Mouse (Mus musculus) hindbrain, embryonic 16.5 days (tissue): ENCODE measurements at regions not wholly inside any gene's neighbourhood (a gene's known extent, or its start where the extent isn't known, plus 50 kb on each side); places are given as distances from the start of the nearest gene placed in this dataset.

Experiments
- ATAC-seq: fragments of 200-750 bp; cut with Nextera tagmentation; 2 replicates; pipeline ENCODE4 v1.8.0; 2017; ENCODE audit warnings: moderate TSS enrichment, moderate library complexity
- H3K27ac ChIP-seq: fragments of 300-500 bp; sonication (generic); 2 replicates; pipeline ENCODE4 v1.5.1; 2014; ENCODE audit warnings: low read depth, mild to moderate bottlenecking, control low read depth, low read length, moderate library complexity
- H3K27me3 ChIP-seq: fragments of 300-500 bp; sonication (generic); replicated peaks from 2 replicates; pipeline ENCODE4 v1.6.1; 2014; ENCODE audit warnings: low read length; ENCODE audit not compliant: control insufficient read depth, insufficient read depth
- H3K36me3 ChIP-seq: fragments of 300-500 bp; sonication (generic); 2 replicates; pipeline ENCODE4 v1.6.1; 2014; ENCODE audit warnings: mild to moderate bottlenecking, low read length, moderate library complexity, mixed read lengths; ENCODE audit not compliant: control insufficient read depth, insufficient read depth
- H3K4me1 ChIP-seq: fragments of 300-500 bp; sonication (generic); 2 replicates; pipeline ENCODE4 v1.6.1; 2014; ENCODE audit warnings: low read depth, low read length; ENCODE audit not compliant: control insufficient read depth, insufficient read depth
- H3K4me2 ChIP-seq: fragments of 300-500 bp; sonication (generic); 2 replicates; pipeline ENCODE4 v1.6.1; 2014; ENCODE audit warnings: mild to moderate bottlenecking, low read length, control low read depth, moderate library complexity
- H3K4me3 ChIP-seq: fragments of 300-500 bp; sonication (generic); 2 replicates; pipeline ENCODE4 v1.5.1; 2014; ENCODE audit warnings: mild to moderate bottlenecking, low read length, control low read depth, moderate library complexity
- H3K9ac ChIP-seq: fragments of 300-500 bp; sonication (generic); 2 replicates; pipeline ENCODE4 v1.6.1; 2014; ENCODE audit warnings: low read depth, mild to moderate bottlenecking, control low read depth, low read length, moderate library complexity
- H3K9me3 ChIP-seq: fragments of 300-500 bp; sonication (generic); 2 replicates; pipeline ENCODE4 v1.6.1; 2014; ENCODE audit warnings: mild to moderate bottlenecking, low read length, moderate library complexity; ENCODE audit not compliant: control insufficient read depth
- WGBS: fragments of 180-500 bp; shearing (Covaris S2); extraction: QIAGEN DNeasy Blood & Tissue Kit; methylation state at CpG from one replicate; pipeline ENCODE4 v1.1.7; 2014; 5-methylcytosine and 5-hydroxymethylcytosine counted together

- no peak overlapping the region for H3K4me2 ChIP-seq
- H3K9ac ChIP-seq, result no peak overlapping the region
- 68% methylated on average over 7 of the region's 7 CpGs for WGBS
- no peaks in the 10 kb centered on the region for H3K27me3 ChIP-seq
- ATAC-seq, result no peak
- no peaks in the 10 kb centered on the region for H3K4me1 ChIP-seq
- H3K27ac ChIP-seq, result no peak overlapping the region
- no peaks in the 10 kb centered on the region for H3K36me3 ChIP-seq
- no peaks in the 10 kb centered on the region for H3K9me3 ChIP-seq
- no peak overlapping the region for H3K4me3 ChIP-seq
Measured at GRCm38 (mm10) chr1:194026958-194027692, 590.9 kb upstream of the Plxna2 start.

GRCm38 (mm10) chr1:194026213-194026612 lies 591.8 kb upstream of the Plxna2 start:
- H3K4me2 ChIP-seq, result no peak overlapping the region
- no peak for ATAC-seq
- H3K27me3 ChIP-seq, result no peaks in the 10 kb centered on the region
- no peaks in the 10 kb centered on the region for H3K9me3 ChIP-seq
- no peak overlapping the region for H3K4me3 ChIP-seq
- no peaks in the 10 kb centered on the region for H3K36me3 ChIP-seq
- no peaks in the 10 kb centered on the region for H3K4me1 ChIP-seq
- WGBS, result 63% methylated on average over 2 of the region's 2 CpGs
- H3K9ac ChIP-seq, result no peak overlapping the region
- H3K27ac ChIP-seq, result no peak overlapping the region

GRCm38 (mm10) chr1:194019282-194019681 lies 598.7 kb upstream of the Plxna2 start:
- H3K36me3 ChIP-seq, result no peaks in the 10 kb centered on the region
- H3K27ac ChIP-seq, result no peak overlapping the region
- H3K4me3 ChIP-seq, result no peak overlapping the region
- no peaks in the 10 kb centered on the region for H3K9me3 ChIP-seq
- H3K4me1 ChIP-seq, result no peaks in the 10 kb centered on the region
- no peak overlapping the region for H3K4me2 ChIP-seq
- ATAC-seq, result peak; percentile 91
- no peak overlapping the region for H3K9ac ChIP-seq
- no peaks in the 10 kb centered on the region for H3K27me3 ChIP-seq

DNA sequence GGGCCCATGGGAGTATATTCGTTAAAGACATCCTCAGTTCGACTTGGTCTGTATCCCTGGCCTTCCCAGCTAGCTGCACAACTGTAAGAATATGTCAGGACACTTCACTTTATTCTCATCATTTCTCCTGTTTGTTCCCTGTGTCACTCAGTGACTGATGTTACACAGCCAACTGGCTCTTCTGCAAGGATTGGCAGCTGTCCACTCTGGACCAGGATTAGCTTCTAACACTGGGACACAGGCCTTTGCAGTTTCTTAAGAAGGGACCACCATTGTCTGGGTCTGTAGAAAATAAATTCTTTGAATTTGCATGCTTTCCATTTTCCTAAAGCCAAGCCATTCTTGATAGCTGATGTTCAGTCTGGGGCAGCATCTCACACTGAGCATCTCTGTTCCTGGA lies 622.1 kb upstream of the Camk1g start:
- Histone ChIP-seq H3K36me3 (no peaks in the 10 kb centered on the region), H3K27me3 (no peaks in the 10 kb centered on the region), H3K4me1 (peaks cover 10% of the 10 kb centered on the region), H3K9ac (no peak overlapping the region), H3K4me2 (no peak overlapping the region), H3K9me3 (no peaks in the 10 kb centered on the region), H3K4me3 (no peak overlapping the region), H3K27ac (no peak overlapping the region)
- no peak for ATAC-seq
- 65% methylated on average over 2 of the region's 2 CpGs for WGBS

GRCm38 (mm10) chr1:193989956-193990675 lies 620.0 kb upstream of the Camk1g start:
- H3K9me3 ChIP-seq, result no peaks in the 10 kb centered on the region
- H3K4me3 ChIP-seq, result no peak overlapping the region
- peak; percentile 72 for ATAC-seq
- 28% methylated on average over 10 of the region's 10 CpGs for WGBS
- peaks cover 10% of the 10 kb centered on the region for H3K4me1 ChIP-seq
- H3K27me3 ChIP-seq, result no peaks in the 10 kb centered on the region
- H3K9ac ChIP-seq, result no peak overlapping the region
- peak overlapping the region; percentile 41; the same call in 1 of the 2 replicates for H3K4me2 ChIP-seq
- peak overlapping the region; percentile 14; the same call in 1 of the 2 replicates for H3K27ac ChIP-seq
- no peaks in the 10 kb centered on the region for H3K36me3 ChIP-seq

- H3K36me3 ChIP-seq, result no peaks in the 10 kb centered on the region
- 11% methylated on average over 17 of the region's 17 CpGs for WGBS
- peak; percentile 80 for ATAC-seq
Measured at GRCm38 (mm10) chr1:193988970-193989904, 619.1 kb upstream of the Camk1g start.

GRCm38 (mm10) chr1:193980571-193980970 lies 610.5 kb upstream of the Camk1g start:
- no peak overlapping the region for H3K4me3 ChIP-seq
- H3K9ac ChIP-seq, result no peak overlapping the region
- no peak overlapping the region for H3K4me2 ChIP-seq
- no peaks in the 10 kb centered on the region for H3K4me1 ChIP-seq
- ATAC-seq, result no peak
- no peaks in the 10 kb centered on the region for H3K27me3 ChIP-seq
- no peak overlapping the region for H3K27ac ChIP-seq
- H3K36me3 ChIP-seq, result no peaks in the 10 kb centered on the region
- H3K9me3 ChIP-seq, result no peaks in the 10 kb centered on the region
- WGBS, result 73% methylated on average over 4 of the region's 4 CpGs

More at GRCm38 (mm10) chr1:193988970-193989904, 619.1 kb upstream of the Camk1g start:
- H3K9ac ChIP-seq, result peak overlapping the region; percentile 40; the same call in 1 of the 2 replicates
- no peak overlapping the region for H3K4me3 ChIP-seq
- H3K27ac ChIP-seq, result peak overlapping the region; percentile 51; the same call in 1 of the 2 replicates
- peak overlapping the region; percentile 41 for H3K4me2 ChIP-seq
- H3K9me3 ChIP-seq, result no peaks in the 10 kb centered on the region
- no peaks in the 10 kb centered on the region for H3K27me3 ChIP-seq
- H3K4me1 ChIP-seq, result peaks cover 10% of the 10 kb centered on the region

DNA sequence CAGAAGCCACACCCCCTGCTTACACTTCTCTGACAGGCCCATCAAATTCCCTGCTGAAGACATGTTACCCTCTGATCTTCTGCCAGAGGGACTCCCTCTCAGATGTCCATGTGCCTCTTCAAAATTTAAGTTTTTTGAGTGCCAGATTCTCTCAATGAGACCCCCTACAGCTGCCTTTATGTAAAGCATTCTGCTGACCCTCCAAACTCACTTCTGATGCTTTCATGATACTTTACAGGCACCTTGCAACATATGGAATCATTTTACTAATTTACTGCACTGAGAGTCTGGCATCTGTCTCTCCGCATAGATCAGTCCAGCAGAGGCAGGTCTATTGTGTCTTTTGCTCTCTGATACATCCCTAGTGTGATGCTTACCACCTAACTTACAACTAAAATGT lies 601.4 kb upstream of the Camk1g start:
- H3K4me1 ChIP-seq, result no peaks in the 10 kb centered on the region
- no peak for ATAC-seq
- H3K27me3 ChIP-seq, result no peaks in the 10 kb centered on the region
- no peak overlapping the region for H3K4me3 ChIP-seq
- 70% methylated on average over 1 of the region's 1 CpGs for WGBS
- no peak overlapping the region for H3K27ac ChIP-seq
- H3K36me3 ChIP-seq, result no peaks in the 10 kb centered on the region
- no peak overlapping the region for H3K9ac ChIP-seq
- H3K9me3 ChIP-seq, result no peaks in the 10 kb centered on the region
- H3K4me2 ChIP-seq, result no peak overlapping the region
